Comparison of ENCODE assay signal across 8 mouse cellular contexts in genomic region chr13:43397700-43398296, GRCm38 (mm10). TPM values are rescaled to one million over a fixed set of nuclear protein-coding genes. Genes with fewer than 3 reads are reported as not detected.
A peak's percentile ranks its signal among the peaks of the same experiment; 100 is the strongest.
DNase-seq lines count a peak whose midpoint lies in the region; ATAC-seq and TF ChIP-seq lines count a peak whose summit lies in the region.

No protein-coding gene starts in this region.

- H3K4me3 ChIP-seq in heart, embryonic 11.5 days (ENCODE audit: low read depth, low read length) = peak overlapping the region; percentile 84
- H3K4me3 ChIP-seq in ES-Bruce4 (ENCODE audit: low read depth, low read length) = no peak overlapping the region
- peak overlapping the region; percentile 86 for H3K4me3 ChIP-seq in forebrain, postnatal 0 days (ENCODE audit: low read depth, low read length)
- H3K4me3 ChIP-seq in liver, postnatal 0 days (ENCODE audit: low read depth, low read length) = peak overlapping the region; percentile 79

- WGBS in heart, embryonic 11.5 days (ENCODE audit: insufficient replicate concordance) = 43% methylated on average over 16 of the region's 17 CpGs
- WGBS in forebrain, postnatal 0 days = 46% methylated on average over 14 of the region's 17 CpGs
- WGBS in liver, postnatal 0 days (ENCODE audit: insufficient replicate concordance) = 55% methylated on average over 13 of the region's 17 CpGs

- H3K9ac ChIP-seq in heart, embryonic 11.5 days (ENCODE audit: low read depth, low read length) = peak overlapping the region; percentile 93; the same call in 1 of the 2 replicates
- peak overlapping the region; percentile 69 for H3K9ac ChIP-seq in ES-Bruce4 (ENCODE audit: low read depth, poor library complexity, severe bottlenecking)
- no peak overlapping the region for H3K9ac ChIP-seq in forebrain, postnatal 0 days
- no peak overlapping the region; the same call in 1 of the 2 replicates for H3K9ac ChIP-seq in liver, postnatal 0 days (replicated peaks)

- H3K4me1 ChIP-seq in heart, embryonic 11.5 days (ENCODE audit: control insufficient read depth, insufficient read depth, low read length) = 0 out of 2 replicates have a peak, but pooled peaks cover 4% of the 10 kb centered on the region
- no peaks in the 10 kb centered on the region for H3K4me1 ChIP-seq in ES-Bruce4 (ENCODE audit: control insufficient read depth, insufficient read depth, low read length)
- H3K4me1 ChIP-seq in forebrain, postnatal 0 days (ENCODE audit: insufficient read depth) = no peaks in the 10 kb centered on the region
- peaks cover 6% of the 10 kb centered on the region for H3K4me1 ChIP-seq in liver, postnatal 0 days (ENCODE audit: insufficient read depth)

- peak overlapping the region; percentile 88 for H3K4me2 ChIP-seq in heart, embryonic 11.5 days
- peak overlapping the region; percentile 48 for H3K4me2 ChIP-seq in forebrain, postnatal 0 days (ENCODE audit: low read depth)
- H3K4me2 ChIP-seq in liver, postnatal 0 days (ENCODE audit: low read depth, low read length) = no peak overlapping the region; the same call in 1 of the 2 replicates

- DNase-seq in heart, adult 18-20 months = no peak
- no peak for DNase-seq in forebrain, postnatal 0 days
- DNase-seq in liver, postnatal 0 days = no peak
- DNase-seq in urinary bladder, postnatal 36 days (ENCODE audit: low spot score in 2 of 2) = no peak
- no peak for DNase-seq in left cerebral cortex, postnatal 36 days (ENCODE audit: low spot score in 2 of 2)
- DNase-seq in right cerebral cortex, postnatal 14 days = no peak

- intact Hi-C loops in left cerebral cortex, postnatal 36 days (cut with DNase I) = loop anchor here (1.0 to 5.0 kb wide), 3 partner anchors 85 to 226 kb away; partner anchors contain the start of genes Gfod1, Ranbp9 and Tbc1d7

- TF ChIP-seq EP300 in ES-Bruce4 (IDR thresholded peaks at IDR 0.05; ENCODE audit: insufficient read depth, low read depth, low read length) = no peak
- no peak for TF ChIP-seq EP300 in liver, postnatal 0 days (IDR thresholded peaks at IDR 0.05; ENCODE audit: low read depth)

- H3K36me3 ChIP-seq in heart, embryonic 11.5 days (ENCODE audit: control insufficient read depth, insufficient read depth, low read length) = peaks cover 9% of the 10 kb centered on the region; the same call in 1 of the 2 replicates
- H3K36me3 ChIP-seq in ES-Bruce4 (ENCODE audit: control insufficient read depth, insufficient read depth, low read length, poor library complexity, severe bottlenecking) = peaks cover 24% of the 10 kb centered on the region
- H3K36me3 ChIP-seq in forebrain, postnatal 0 days (ENCODE audit: insufficient read depth) = peaks cover 22% of the 10 kb centered on the region
- peaks cover 29% of the 10 kb centered on the region for H3K36me3 ChIP-seq in liver, postnatal 0 days (replicated peaks; ENCODE audit: insufficient read depth, low read length)

- ATAC-seq in heart, embryonic 11.5 days (replicated peaks; ENCODE audit: insufficient number of reproducible peaks, low FRiP score, low TSS enrichment) = no peak
- no peak; the same call in 1 of the 2 replicates for ATAC-seq in forebrain, postnatal 0 days
- ATAC-seq in liver, postnatal 0 days = no peak

- no peak for TF ChIP-seq CTCF in ES-Bruce4 (IDR thresholded peaks at IDR 0.05; ENCODE audit: low read depth, low read length)
- no peak for TF ChIP-seq CTCF in forebrain, postnatal 0 days (IDR thresholded peaks at IDR 0.05; ENCODE audit: low read depth)
- TF ChIP-seq CTCF in liver, postnatal 0 days (IDR thresholded peaks at IDR 0.05; ENCODE audit: low read depth) = no peak

- peak overlapping the region; percentile 97; the same call in 1 of the 2 replicates for H3K27ac ChIP-seq in heart, embryonic 11.5 days (ENCODE audit: low read depth, low read length)
- no peak overlapping the region for H3K27ac ChIP-seq in ES-Bruce4 (ENCODE audit: insufficient read depth, low read length)
- H3K27ac ChIP-seq in forebrain, postnatal 0 days (ENCODE audit: low read depth, low read length) = 0 out of 2 replicates have a peak overlapping the region, but pooled peaks have one; percentile 16
- peak overlapping the region; percentile 93; the same call in 1 of the 2 replicates for H3K27ac ChIP-seq in liver, postnatal 0 days (ENCODE audit: low read depth)

- H3K27me3 ChIP-seq in heart, embryonic 11.5 days (ENCODE audit: control insufficient read depth, insufficient read depth, low read length) = no peaks in the 10 kb centered on the region
- no peaks in the 10 kb centered on the region for H3K27me3 ChIP-seq in ES-Bruce4 (ENCODE audit: control insufficient read depth, insufficient read depth, low read length, poor library complexity, severe bottlenecking)
- H3K27me3 ChIP-seq in forebrain, postnatal 0 days (ENCODE audit: insufficient read depth, low read length) = no peaks in the 10 kb centered on the region
- H3K27me3 ChIP-seq in liver, postnatal 0 days (ENCODE audit: insufficient read depth, low read length) = no peaks in the 10 kb centered on the region

- no peak for TF ChIP-seq POLR2A in ES-Bruce4 (IDR thresholded peaks at IDR 0.05; ENCODE audit: insufficient read depth, low read length)

- no peaks in the 10 kb centered on the region for H3K9me3 ChIP-seq in heart, embryonic 11.5 days (replicated peaks; ENCODE audit: control insufficient read depth, low read length)
- peaks cover 15% of the 10 kb centered on the region for H3K9me3 ChIP-seq in ES-Bruce4 (replicated peaks; ENCODE audit: control insufficient read depth, insufficient read depth, low read length, poor library complexity, severe bottlenecking)
- no peaks in the 10 kb centered on the region for H3K9me3 ChIP-seq in forebrain, postnatal 0 days (ENCODE audit: low read length)
- no peaks in the 10 kb centered on the region; the same call in 1 of the 2 replicates for H3K9me3 ChIP-seq in liver, postnatal 0 days (ENCODE audit: low read length)

RNA-seq across cellular contexts. Expression of gene Nol7, which starts 0.4 kb away (rescaled TPM):
- polyA plus RNA-seq in heart, embryonic 11.5 days (2014; fragmentation: Nextera tagmentation; extraction: Ambion mirVana) = 141 and 151 TPM in 2 replicates
- total RNA-seq in heart, adult 18-20 months (2021) = 100 to 1,000 TPM; 108 to 114 TPM
- polyA plus RNA-seq in ES-Bruce4 (2011; ENCODE audit: insufficient read depth, insufficient read length, low read depth, missing spikeins) = 148 and 151 TPM in 2 replicates
- total RNA-seq in forebrain, postnatal 0 days (2014; rRNA removed) = 92.9 and 139 TPM in 2 replicates
- polyA plus RNA-seq in forebrain, postnatal 0 days (2015; fragmentation: Nextera tagmentation; extraction: Ambion mirVana) = 179 and 245 TPM in 2 replicates
- 94.2 and 103 TPM in 2 replicates for polyA plus RNA-seq in liver, postnatal 0 days (2015; fragmentation: Nextera tagmentation; extraction: Ambion mirVana)
- total RNA-seq in left cerebral cortex, postnatal 36 days (2021) = 10 to 100 TPM; 61.3 to 64.0 TPM

RNA-seq across cellular contexts. Expression of gene Sirt5, which starts 32.5 kb away (rescaled TPM):
- 23.6 and 26.4 TPM in 2 replicates for polyA plus RNA-seq in heart, embryonic 11.5 days (2014; fragmentation: Nextera tagmentation; extraction: Ambion mirVana)
- 10 to 100 TPM; 57.5 to 67.9 TPM for total RNA-seq in heart, adult 18-20 months (2021)
- 8.5 and 10.9 TPM in 2 replicates for polyA plus RNA-seq in ES-Bruce4 (2011; ENCODE audit: insufficient read depth, insufficient read length, low read depth, missing spikeins)
- 22.7 and 22.8 TPM in 2 replicates for total RNA-seq in forebrain, postnatal 0 days (2014; rRNA removed)
- polyA plus RNA-seq in forebrain, postnatal 0 days (2015; fragmentation: Nextera tagmentation; extraction: Ambion mirVana) = 26.8 and 29.0 TPM in 2 replicates
- polyA plus RNA-seq in liver, postnatal 0 days (2015; fragmentation: Nextera tagmentation; extraction: Ambion mirVana) = 8.8 and 8.9 TPM in 2 replicates
- total RNA-seq in left cerebral cortex, postnatal 36 days (2021) = 10 to 100 TPM; 17.6 to 19.5 TPM

Comparison
In these comparisons a context has a peak if more than half of its experiments do, and no peak if none do; other contexts are left out.
1. H3K9ac ChIP-seq: peak in heart, embryonic 11.5 days (single experiment) and ES-Bruce4 (single experiment); none in forebrain, postnatal 0 days (single experiment) and liver, postnatal 0 days (single experiment).